Mouse (Mus musculus) cerebellum, postnatal 4 days (tissue): ENCODE results near the gene Sap18b.
"Not testable (repeated sequence)": the region's sequence is repeated elsewhere in the genome, so short reads cannot be mapped to it uniquely, and the experiment has no call there.

Experiments used
- DNase-seq, 2 experiments: peaks; one replicate each; pipeline ENCODE4 v3.0.0; 2022; ENCODE audit warnings: low spot score in 2 of 2, mixed read lengths in 1 of 2

The Sap18b gene

GRCm38 (mm10) chr8:95825162-95825561 lies at the start of gene Sap18b:
Sap18b (plus strand) TSS chr8:95825346.
- not testable (repeated sequence) for DNase-seq

GRCm38 (mm10) chr8:95781085-95781484 lies 44.1 kb upstream of the Sap18b start:
- DNase-seq, result no peak

DNA sequence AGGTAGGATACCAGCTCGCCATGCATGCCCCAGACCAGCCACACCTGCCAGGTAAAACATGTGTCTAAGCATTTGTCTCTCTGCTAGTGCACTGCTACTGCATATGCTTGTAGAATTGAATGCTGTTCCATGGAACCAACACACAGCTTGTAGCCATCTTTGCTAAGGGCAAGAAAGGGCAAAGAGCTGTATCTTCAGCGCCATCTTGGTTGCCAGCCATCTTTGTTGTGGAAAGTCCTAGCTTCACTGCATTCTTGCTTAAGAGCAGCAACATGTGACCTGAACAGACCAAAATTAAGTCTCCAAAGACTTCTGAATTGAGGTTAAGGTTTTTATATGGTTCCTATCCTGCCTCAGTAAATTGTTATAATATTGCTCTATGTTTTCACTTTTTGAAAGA lies 43.4 kb upstream of the Sap18b start:
- DNase-seq, result no peak

DNA sequence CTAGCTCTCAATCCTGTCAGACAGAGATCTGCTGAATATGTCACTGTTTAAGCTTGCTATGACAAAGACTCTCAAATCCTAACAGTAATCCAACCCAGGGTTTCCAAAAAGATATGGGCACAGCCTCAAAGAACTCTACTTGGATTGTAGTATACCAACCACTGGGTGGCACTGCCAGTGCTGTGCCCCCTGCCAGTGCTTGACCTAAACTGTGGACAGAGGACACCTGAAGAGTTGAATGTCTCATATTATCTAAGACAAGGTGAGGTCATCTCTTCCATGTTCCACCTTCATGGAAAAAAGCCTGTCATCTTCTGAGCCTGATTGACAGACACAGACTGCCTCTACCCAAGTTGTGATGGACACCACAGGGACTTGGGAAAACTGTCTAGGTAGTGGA lies 42.5 kb upstream of the Sap18b start:
- no peak for DNase-seq

DNA sequence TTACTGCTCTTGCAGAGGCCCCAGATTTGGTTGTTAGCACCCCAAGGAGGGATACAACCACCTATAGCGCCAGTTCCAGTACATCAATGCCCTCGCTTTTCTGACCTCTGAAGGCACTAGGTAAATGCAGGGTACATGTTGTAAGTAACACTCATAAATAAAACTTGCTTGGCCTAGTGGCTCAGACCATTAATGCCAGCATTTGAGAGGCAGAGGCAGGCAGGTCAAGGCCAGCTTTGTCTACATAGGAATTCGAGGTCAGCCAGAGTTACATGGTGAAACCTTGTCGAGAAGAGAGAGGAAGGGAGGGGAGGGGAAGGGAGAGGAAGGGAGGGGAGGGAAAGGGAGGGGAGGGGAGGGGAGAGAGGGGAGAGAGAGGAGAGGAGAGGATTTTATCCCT lies 39.6 kb upstream of the Sap18b start:
- DNase-seq, result no peak

DNA sequence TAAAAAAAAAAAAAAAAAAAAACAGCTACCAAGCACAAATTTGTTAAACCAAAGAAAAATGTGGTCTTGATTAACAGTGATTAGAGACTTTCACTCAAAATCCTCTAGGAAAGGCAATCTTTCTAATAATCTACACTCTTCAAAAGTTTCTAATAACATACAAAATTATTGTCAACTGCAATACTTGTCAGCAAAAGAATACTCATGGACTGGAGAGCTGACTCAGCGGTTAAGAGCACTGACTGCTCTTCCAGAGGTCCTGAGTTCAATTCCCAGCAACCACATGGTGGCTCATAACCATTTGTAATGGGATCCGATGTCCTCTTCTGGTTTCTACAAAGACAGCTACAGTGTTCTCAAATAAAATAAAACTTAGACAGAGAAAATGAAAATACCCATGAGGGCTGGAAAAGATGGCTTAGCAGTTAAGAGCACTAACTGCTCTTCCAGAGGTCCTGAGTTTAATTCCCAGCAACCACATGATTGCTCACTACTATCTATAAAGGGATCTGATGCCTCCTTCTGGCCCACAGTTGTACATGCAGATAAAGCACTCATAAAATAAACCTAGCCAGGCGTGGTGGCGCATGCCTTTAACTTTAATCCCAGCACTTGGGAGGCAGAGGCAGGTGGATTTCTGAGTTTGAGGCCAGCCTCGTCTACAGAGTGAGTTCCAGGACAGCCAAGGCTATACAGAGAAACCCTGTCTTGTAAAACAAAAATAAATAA lies 29.6 kb upstream of the Sap18b start:
- not testable (repeated sequence) for DNase-seq

- no peak for DNase-seq
Measured at GRCm38 (mm10) chr8:95799117-95799516, 26.0 kb upstream of the Sap18b start.

DNA sequence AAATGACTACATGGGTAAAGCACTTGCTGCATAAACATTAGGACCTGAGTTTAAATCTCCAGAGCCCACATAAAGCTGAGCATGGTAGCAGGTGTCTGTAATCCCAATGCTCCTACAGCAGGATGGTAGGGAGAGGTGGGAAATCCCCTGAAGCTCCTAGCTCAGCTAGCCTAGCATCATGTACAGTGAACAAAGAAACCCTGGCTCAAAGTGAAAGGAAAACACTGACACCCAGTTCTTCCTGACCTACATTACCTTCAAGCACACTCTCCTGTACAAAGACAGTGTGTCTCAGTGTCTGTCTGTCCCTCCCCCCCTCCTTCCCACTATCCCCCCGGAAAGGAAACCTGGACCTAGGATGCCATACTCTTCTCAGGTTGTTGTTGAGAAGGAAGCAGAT lies 25.3 kb upstream of the Sap18b start:
- DNase-seq, result no peak

DNA sequence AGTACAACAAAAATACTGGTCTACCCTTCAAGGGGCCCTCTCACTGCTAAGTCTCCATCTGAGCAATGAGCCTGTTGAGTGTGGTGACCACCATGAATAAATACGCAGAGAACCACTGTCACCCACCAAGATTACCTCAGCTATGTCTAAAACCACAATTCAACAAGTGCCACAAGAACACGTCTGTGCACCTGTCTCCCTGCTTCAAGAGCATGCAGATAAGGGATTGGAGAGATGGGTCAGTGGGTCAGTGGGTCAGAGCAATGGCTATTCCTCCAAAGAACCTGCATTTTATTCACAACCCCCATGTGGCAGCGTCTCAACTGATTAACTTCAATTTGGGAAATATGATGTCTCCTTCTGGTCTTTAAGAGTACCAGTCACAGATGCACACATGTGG lies 24.8 kb upstream of the Sap18b start:
- DNase-seq, result no peak

DNA sequence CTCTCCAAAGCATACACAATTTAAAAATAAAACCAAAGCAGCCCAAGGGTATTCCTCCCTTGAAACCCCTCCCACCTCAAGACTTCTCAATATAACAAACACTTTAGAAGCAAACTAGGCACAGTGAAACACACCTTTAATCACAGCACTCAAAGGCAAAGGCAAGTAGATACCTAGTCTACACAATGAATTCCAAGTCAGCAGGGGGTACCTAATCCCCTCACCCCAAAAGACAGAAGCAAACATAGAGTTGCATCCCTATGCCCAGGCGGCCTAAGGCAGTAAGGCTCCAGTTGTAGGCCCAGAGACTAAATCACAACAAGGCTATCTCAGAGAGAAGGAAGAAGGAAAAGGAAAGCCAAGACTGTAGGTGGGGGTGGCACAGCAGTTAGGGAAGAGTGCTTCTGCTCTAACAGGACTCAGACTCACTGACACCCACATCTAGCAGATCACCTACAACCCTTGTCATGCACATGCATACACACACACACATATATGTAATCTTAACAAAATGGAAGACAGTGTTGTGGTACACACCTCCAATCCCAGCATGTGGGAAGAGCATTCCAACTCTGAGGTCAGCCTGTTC lies 23.6 kb upstream of the Sap18b start:
- no peak for DNase-seq

DNA sequence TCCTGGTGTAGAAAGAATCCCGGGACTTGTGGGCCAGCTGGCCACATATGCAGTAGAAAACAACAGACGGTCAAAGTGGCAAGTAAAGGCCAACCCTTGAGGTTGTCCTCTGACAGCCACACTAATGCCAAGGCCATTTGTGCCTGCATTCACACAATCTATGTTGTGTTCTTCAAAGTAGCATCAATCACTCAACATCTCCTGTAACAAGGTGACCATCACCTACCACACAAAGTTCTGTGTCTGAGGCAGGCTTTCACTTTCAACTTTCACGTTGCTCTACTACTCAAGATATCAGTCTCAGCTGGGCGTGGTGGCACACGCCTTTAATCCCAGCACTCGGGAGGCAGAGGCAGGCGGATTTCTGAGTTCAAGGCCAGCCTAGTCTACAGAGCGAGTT lies 22.9 kb upstream of the Sap18b start:
- no peak for DNase-seq

DNA sequence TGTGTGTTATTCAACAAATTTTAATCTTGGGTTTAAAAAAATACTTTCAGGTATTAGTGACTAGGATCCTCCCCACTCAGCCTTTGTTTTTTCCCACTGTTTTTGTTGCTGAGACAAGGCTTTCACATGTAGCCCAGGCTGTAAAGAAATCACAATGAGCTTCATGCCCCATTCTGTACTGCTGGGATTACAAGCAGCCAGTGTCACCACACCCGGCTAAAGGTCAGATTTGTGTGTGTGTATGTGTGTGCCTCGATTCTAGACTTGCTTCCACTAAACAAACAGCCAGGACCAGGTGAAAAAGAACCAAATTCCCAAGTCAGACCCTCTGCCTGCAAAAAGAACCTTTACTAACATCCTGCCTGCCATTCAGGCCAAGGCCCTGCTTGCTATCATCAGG lies 19.7 kb upstream of the Sap18b start:
- no peak for DNase-seq

DNA sequence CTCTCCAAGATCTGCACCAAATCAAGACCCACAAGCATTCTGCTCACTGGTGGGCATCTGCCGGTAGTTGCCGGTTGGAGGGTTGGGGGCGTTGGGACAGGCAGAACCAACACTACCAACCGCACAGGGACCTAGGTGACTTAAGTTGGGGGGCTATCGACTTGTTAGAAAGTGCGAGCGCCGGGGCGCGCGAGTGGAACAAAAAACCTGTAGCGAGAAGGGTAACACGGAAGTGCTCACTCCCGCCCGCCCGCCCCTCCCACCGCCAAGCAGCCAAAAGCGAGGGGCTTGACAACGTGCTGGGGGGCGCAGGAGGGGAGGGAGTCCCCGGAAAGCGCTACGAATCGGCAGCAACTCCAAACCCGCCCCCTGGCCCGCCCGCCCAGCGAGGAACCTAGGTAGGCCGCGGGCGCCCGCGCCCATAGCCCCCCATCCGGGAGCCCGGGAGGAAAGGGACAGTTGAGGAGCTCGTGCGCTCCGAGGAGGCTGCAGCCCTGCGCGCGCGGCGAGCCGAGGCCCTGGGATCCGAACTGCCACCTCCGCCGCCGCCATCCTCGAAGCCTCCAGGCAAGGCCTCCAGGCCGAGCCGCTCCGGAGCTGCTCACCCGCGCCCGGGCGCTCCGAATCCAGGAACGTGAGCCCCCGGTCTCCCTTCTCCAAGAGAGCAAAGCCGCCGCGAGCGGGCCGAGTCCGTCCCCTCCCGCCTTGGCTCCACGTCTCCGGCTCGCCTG lies 18.5 kb upstream of the Sap18b start:
- peak in 1 of 2 experiments; percentile 35 for DNase-seq

DNA sequence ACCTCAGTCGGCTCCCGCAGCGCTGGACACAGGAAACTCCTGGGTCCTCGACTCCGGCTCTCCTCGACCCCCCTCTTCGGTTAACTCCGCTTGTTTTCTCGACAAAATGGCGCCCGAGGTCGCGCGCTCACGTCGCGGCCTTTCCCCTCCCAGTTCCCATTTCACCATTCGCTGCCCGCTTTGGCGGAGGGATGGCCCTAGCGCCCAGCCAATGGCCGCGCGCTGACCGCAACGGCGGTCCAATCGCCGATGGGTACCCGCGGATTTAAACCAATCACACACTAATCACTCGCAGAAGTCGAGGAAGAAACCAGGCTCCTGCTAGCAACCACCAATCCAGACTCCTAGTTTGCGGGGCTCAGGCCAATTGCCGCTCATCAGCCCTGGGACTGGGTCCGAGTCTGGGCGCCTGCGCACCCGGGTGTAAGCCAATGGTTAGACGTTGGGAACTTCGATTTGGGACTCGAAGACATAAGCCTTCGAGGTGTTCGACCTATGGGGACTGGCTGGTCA lies 17.8 kb upstream of the Sap18b start, which contains the start of gene Cnot1:
TSS of gene Cnot1 (minus strand) at position 134 of the 513 bp plus-strand sequence.
- DNase-seq, result peak; percentile 88 to 97

GRCm38 (mm10) chr8:95807861-95808260 lies 17.3 kb upstream of the Sap18b start:
- peak; percentile 72 to 81 for DNase-seq

GRCm38 (mm10) chr8:95808631-95809030 lies 16.5 kb upstream of the Sap18b start:
- no peak for DNase-seq

DNA sequence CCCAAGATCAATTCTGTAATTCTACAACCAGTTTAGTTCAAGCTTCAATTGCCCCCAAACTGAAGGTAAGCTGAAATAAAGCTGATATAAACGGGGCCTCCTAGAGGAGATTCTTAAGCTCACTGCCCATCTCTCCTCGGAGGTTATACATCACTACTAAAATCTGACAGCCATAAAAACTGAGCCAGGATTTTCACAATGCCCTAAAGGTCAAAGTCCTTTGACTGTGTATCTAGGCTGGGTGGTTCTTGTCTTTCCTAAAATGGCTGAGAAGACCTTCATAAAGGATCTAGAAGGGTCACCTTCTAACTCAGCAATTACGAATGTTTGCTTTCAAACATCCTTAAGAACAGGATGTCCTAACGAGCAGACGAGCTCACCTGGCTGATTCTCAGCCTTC lies 16.0 kb upstream of the Sap18b start:
- no peak for DNase-seq

- DNase-seq, result no peak
Measured at GRCm38 (mm10) chr8:95810184-95810591, 15.0 kb upstream of the Sap18b start.

DNA sequence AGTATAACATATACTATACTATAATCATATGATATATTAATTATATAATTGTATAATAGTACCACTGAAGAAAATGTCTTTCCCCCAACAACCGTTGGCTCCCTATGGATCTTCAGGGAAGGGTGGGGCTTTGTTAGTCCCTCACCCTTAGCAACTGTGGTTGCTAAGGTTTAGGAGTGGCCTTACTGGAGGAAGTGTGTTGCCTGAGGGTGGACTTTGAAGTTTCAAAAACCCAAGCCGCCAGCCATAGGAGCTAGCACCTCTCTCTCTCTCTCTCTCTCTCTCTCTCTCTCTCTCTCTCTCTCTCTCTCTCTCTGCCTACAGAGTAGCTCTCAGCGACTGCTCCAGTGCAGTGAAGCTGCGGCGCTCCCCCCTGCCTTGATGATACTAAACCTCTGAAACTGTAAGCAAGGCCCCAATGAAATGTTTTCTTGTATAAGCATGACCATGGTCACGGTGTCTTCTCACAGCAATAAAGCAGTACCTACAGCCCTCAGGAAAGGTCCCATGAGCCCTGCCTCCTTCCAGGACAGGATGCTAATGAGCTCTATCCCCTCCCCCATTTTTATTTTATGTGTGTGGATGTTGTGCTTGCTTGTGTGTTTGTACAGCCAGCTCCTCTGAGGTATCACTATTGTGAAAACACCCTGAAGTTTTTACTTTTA lies 9.0 kb upstream of the Sap18b start:
- DNase-seq, result no peak

DNA sequence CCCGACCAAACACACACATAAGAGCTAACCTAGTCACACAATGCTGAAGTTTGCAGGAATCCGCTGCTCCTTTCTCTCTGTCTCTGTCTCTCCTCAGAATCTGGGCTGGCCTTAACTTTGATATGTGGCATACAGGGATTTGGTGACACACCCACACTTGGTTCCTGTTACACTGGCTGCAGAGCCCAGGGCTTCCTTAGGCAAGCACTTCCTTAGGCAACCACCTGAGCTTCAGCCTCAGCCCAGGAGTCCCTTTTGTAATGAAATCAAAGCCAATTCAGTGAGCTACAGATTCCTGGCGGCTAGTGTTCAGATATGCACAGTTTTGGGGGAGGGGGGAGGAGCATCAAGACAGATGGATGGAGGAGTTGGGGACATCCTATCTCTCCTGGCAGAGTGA lies 7.5 kb upstream of the Sap18b start:
- DNase-seq, result no peak

- no peak for DNase-seq
Measured at GRCm38 (mm10) chr8:95818211-95818610, 6.9 kb upstream of the Sap18b start.

- DNase-seq, result no peak
Measured at GRCm38 (mm10) chr8:95821266-95821665, 3.9 kb upstream of the Sap18b start.
